Mouse (Mus musculus): ENCODE data around the gene Lrrc23. TPM values are rescaled to one million over a fixed set of nuclear protein-coding genes. Genes with fewer than 3 reads are reported as not detected.

Lrrc23 gene
- polyA plus RNA-seq, 1 experiment = not detected

GRCm38 (mm10) chr6:124740888-124741761 is 38.4 kb downstream of the Lrrc23 start, which contains the start of gene Grcc10:
Gene Grcc10 (minus strand): TSS chr6:124741374.
- TF ChIP-seq GATA1 (IDR thresholded peaks at IDR 0.05; ENCODE audit: low read length) = no peak

DNA sequence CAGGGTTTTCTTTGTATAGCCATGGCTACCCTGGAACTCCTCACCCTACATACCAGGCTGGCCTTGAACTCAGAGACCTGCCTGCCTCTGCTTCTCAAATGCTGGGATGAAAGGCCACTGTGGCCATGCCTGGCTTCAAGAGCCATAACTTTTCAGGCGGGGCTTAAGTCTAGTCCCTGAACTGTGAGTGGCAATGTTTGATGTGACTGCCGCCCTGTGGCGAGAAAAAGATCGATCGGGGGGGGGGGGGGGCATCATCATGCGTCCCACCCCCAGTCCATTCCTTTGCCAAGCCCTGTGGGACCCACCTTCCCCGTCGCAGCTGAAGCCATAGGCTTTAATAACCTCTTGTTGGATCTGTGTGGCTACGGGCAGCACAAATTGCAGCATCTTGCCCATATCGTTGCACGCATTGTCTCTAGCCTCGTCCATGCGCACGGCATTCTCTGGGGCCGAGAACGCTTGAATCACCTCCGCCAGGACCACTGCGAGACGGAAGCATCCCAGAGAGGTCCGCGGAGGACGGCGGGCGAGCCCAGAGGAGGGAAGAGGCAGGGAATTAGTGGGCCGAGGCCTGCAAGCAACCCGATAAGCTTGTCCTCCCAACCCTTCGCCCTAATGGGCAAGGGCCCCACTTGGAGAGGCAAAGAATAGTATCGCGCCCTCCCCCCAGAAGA is 39.2 kb downstream of the Lrrc23 start:
- TF ChIP-seq GATA1 (IDR thresholded peaks at IDR 0.05; ENCODE audit: low read length) = no peak

DNA sequence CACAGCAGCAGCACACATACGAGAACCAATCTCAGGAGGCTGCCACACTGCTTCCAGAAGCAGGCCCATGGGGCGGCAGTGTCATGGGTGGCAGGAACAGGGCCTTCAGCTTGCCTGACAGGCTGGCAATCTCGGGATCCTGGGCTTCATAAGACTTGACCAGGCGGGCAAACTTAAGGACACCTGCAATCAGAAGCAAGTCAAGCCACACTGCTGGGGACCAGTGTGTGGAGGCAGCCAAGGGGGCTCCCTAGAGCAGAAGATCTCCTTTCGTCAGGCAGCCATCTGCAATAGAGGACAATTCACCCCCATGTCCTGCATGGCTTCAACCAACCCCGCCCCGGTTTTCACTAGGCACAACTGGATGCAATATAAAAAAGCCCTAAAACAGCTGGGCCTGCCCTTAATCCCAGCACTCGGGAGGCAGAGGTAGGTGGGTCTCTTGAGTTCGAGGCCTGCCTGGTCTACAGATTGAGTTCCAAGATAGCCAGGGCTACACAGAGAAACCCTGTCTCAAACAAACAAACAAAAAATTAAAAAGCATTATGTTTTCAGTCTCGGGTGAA is 40.2 kb downstream of the Lrrc23 start:
- no peak for TF ChIP-seq GATA1 (IDR thresholded peaks at IDR 0.05; ENCODE audit: low read length)

DNA sequence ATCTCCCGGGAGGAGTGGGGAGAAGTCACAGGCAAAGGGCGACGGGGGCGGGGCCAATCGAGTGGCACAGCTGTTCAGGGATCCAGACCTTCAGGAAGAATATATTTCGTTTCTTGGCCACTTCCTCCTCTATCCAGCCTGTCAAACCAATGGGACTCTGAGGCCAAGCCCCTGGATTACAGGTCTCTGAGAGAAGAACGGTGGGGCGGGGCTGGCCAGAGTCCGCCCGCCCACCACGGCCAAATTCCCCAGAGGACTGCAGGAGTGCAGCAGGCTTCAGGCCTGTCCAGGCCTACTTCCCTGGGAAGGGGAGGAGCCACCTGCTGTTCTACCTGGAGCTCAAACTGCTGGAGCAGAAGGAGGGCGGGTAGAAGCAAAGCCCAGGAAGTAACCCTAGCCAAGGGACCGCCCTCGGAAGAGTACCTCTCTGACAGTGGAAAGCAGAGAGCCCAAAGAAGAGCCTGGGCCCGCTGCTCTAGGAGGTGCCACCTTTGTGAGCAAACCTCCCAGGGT is 41.0 kb downstream of the Lrrc23 start, which contains the start of gene Ptpn6:
TSS of gene Ptpn6 (minus strand) at position 204 of the 513 bp plus-strand sequence.
- TF ChIP-seq GATA1 (IDR thresholded peaks at IDR 0.05; ENCODE audit: low read length) = no peak

- TF ChIP-seq GATA1 (IDR thresholded peaks at IDR 0.05; ENCODE audit: low read length) = no peak
These were observed 42.5 kb downstream of the Lrrc23 start for GRCm38 (mm10) chr6:124737040-124737439.

DNA sequence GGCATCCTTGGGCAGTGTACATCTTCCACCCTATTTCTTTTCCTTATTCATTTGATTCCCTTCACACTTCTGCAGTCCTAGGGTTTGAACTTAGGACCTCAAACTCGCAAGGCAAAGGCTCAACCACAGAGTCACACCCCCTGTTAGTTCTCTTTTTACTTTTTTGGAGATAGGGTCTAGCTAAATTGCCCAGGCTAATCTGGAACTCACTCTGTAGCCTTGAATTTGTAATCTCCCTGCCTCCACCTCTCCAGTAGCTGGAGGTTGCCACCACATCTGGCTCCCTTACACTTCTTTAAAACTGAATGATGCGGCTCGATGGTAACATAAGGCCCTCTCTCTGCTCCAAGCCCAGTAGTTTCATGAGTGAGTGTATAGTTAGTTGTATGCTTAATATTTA is 45.1 kb downstream of the Lrrc23 start:
- TF ChIP-seq GATA1 (IDR thresholded peaks at IDR 0.05; ENCODE audit: low read length) = no peak

- TF ChIP-seq GATA1 (IDR thresholded peaks at IDR 0.05; ENCODE audit: low read length) = no peak
These were observed 46.8 kb downstream of the Lrrc23 start for GRCm38 (mm10) chr6:124732476-124733370.

DNA sequence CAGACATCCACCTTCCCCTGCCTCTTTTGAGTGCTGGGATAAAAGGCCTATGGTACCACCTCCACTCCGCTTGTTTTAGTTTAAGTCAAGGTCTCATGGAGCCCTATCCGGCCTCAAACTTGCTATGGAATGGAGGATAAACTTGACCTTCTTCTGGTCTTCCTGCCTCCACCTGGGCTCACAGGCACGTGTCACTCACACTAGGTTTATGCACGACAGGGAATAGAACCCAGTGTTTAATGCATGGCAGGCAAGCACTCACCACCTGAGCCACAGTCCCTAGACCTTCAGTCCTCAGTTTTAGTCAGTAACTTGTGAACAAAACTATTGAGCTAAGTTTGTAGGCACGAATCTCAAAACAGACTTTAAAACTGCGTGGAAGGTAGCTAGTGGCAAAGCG is 48.5 kb downstream of the Lrrc23 start:
- no peak for TF ChIP-seq GATA1 (IDR thresholded peaks at IDR 0.05; ENCODE audit: low read length)

GRCm38 (mm10) chr6:124729850-124730705 is 49.4 kb downstream of the Lrrc23 start:
- no peak for TF ChIP-seq GATA1 (IDR thresholded peaks at IDR 0.05; ENCODE audit: low read length)

DNA sequence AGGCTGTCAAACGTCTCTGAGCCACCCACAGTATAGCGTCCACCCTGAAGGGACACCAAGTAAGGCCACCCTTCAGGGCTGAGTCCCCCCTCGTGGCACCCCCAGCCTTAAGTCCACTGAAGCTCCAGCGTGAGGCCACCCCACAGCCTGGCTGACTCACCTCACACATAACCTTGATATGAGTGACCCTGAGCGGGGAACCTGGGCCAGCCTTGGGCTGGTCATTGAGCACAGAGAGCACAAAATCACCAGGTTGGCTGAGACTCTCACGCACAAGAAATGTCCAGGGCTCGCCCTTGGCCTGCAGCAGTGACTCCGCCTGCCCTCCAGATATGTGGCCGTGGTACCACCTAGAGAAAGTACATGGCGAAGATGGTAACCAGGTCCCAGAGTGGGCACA is 50.9 kb downstream of the Lrrc23 start:
- no peak for TF ChIP-seq GATA1 (IDR thresholded peaks at IDR 0.05; ENCODE audit: low read length)

DNA sequence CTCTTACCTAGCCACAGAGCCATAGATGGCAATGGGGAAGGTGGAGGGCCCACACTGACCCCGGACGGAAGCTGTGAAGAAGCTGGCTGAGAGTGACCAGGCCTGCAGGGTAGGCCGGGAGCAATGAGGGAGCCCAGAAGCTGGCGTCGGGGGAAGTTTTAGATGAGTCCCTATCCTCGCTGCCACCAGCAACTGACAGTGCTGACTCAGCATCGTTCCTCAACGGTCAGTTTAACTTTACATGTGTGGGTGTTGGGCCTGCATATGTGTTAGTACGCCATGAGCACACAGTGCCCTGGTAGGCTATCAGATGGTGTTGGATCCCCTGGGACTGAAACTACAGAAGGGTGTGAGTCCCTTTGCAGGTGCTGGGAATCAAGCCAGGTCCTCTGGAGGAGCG is 55.1 kb downstream of the Lrrc23 start:
- TF ChIP-seq GATA1 (IDR thresholded peaks at IDR 0.05; ENCODE audit: low read length) = no peak

DNA sequence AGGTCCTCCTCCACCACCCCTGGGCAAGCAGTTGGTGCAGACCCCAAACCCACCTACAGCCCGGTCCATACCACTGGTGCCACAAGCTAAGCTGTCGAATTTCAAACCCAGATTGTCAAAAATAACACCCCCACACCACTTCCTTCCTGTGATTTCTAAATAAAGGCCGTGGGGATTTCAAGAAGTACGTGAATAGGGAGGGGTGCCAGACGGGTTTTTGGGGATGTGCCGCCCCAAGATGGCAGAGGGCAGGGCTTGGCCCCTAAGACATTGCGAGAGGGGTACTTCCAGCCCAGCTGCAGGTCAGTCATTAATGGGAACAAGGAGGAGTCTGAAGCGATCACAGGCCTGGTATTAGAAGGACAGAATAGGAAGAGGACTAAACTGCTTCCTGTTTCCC is 56.0 kb downstream of the Lrrc23 start:
- TF ChIP-seq GATA1 (IDR thresholded peaks at IDR 0.05; ENCODE audit: low read length) = no peak

DNA sequence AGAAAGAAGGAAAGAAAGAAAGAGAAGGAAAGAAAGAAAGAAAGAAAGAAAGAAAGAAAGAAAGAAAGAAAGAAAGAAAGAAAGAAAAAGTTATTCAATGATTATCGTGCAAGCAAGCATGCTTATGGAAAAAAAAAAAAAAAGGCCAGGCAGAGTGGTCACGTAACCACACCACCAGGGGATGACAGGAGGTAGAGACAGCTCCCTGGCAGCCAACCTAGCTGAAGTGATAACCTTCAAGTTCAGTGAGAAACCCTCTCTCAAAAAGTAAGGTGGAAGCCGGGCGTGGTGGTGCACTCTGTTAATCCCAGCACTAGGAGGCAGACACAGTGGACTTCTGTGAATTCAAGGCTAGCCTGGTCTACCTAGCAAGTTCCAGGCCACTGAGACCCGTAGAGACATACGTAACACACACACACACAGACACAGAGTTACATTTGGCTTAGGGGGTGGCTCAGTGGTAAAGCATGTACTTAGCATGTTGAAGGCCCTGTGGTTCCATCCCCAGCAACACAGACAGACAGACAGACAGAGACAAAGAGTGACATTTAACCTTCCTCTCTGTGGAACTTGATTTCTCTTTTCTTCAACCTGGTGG is 56.6 kb downstream of the Lrrc23 start:
- no peak for TF ChIP-seq GATA1 (IDR thresholded peaks at IDR 0.05; ENCODE audit: low read length)

DNA sequence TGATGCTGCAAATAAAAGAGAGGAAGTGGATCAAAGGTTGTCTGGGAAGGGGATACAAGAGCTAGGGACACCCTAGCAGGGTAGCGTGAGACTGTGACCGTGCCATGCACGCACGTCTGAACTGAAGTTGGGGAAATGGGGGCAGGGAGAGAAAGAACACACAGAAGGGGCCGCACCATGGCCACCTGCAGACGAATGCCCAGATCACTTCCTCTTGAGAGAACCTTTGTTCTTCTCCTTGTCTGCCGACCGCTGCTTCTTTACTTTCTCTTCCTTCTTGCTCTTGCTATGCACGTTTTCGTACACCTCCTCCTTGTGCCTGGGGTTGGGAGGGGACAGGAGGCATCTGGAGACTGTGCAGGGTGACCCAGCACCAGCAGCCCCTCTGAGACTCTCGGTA is 58.6 kb downstream of the Lrrc23 start:
- no peak for TF ChIP-seq GATA1 (IDR thresholded peaks at IDR 0.05; ENCODE audit: low read length)

Other genes starting within 250 kb of the Lrrc23 start
- not detected in 2 replicates for gene C1s1, start 237.4 kb downstream of the Lrrc23 start, polyA plus RNA-seq (2012)
- not detected in 2 replicates for gene C1rb, start 209.4 kb downstream of the Lrrc23 start, polyA plus RNA-seq (2012)
- not detected in 2 replicates for gene C1s2, start 143.6 kb downstream of the Lrrc23 start, polyA plus RNA-seq (2012)
- gene Lpcat3, start 116.7 kb downstream of the Lrrc23 start, polyA plus RNA-seq (2012) = 144 and 152 TPM in 2 replicates
- gene Emg1, start 67.5 kb downstream of the Lrrc23 start, polyA plus RNA-seq (2012) = 252 and 358 TPM in 2 replicates
- gene Phb2, start 67.4 kb downstream of the Lrrc23 start, polyA plus RNA-seq (2012) = 491 and 631 TPM in 2 replicates
- 25.0 and 55.5 TPM in 2 replicates for gene Ptpn6, start 41.0 kb downstream of the Lrrc23 start, polyA plus RNA-seq (2012)
- gene Grcc10, start 38.4 kb downstream of the Lrrc23 start, polyA plus RNA-seq (2012) = 18.3 and 24.3 TPM in 2 replicates
- gene Gm45234, start 23.7 kb downstream of the Lrrc23 start, polyA plus RNA-seq (2012) = 1.7 and 2.3 TPM in 2 replicates
- 58.0 and 62.7 TPM in 2 replicates for gene Atn1, start 23.2 kb downstream of the Lrrc23 start, polyA plus RNA-seq (2012)
- not detected in 2 replicates for gene Eno2, start 10.1 kb downstream of the Lrrc23 start, polyA plus RNA-seq (2012)
- 10.8 and 11.7 TPM in 2 replicates for gene Spsb2, start 28.9 kb upstream of the Lrrc23 start, polyA plus RNA-seq (2012)
- 388 and 516 TPM in 2 replicates for gene Tpi1, start 34.6 kb upstream of the Lrrc23 start, polyA plus RNA-seq (2012)
- 54.8 and 73.3 TPM in 2 replicates for gene Usp5, start 49.8 kb upstream of the Lrrc23 start, polyA plus RNA-seq (2012)
- gene Cdca3, start 49.8 kb upstream of the Lrrc23 start, polyA plus RNA-seq (2012) = 64.7 and 82.9 TPM in 2 replicates
- not detected in 2 replicates for gene Gnb3, start 60.5 kb upstream of the Lrrc23 start, polyA plus RNA-seq (2012)
- gene P3h3, start 78.0 kb upstream of the Lrrc23 start, polyA plus RNA-seq (2012) = not detected in 2 replicates
- gene Gpr162, start 84.3 kb upstream of the Lrrc23 start, polyA plus RNA-seq (2012) = not detected in 2 replicates
- gene Cd4, start 108.5 kb upstream of the Lrrc23 start, polyA plus RNA-seq (2012) = not detected in 2 replicates
- gene Lag3, start 132.0 kb upstream of the Lrrc23 start, polyA plus RNA-seq (2012) = not detected in 2 replicates
- gene Ptms, start 140.4 kb upstream of the Lrrc23 start, polyA plus RNA-seq (2012) = 116 and 155 TPM in 2 replicates
- gene Mlf2, start 151.7 kb upstream of the Lrrc23 start, polyA plus RNA-seq (2012) = 344 and 363 TPM in 2 replicates
- gene Cops7a, start 185.8 kb upstream of the Lrrc23 start, polyA plus RNA-seq (2012) = 93.0 and 105 TPM in 2 replicates
- not detected in 2 replicates for gene Pianp, start 217.0 kb upstream of the Lrrc23 start, polyA plus RNA-seq (2012)
- 59.3 and 76.3 TPM in 2 replicates for gene Zfp384, start 229.4 kb upstream of the Lrrc23 start, polyA plus RNA-seq (2012)